Mouse (Mus musculus) spleen, postnatal 14 days (tissue): ENCODE data around the gene Cyp19a1.

Source experiments
- DNase-seq, 2 experiments: peaks; one replicate each; pipeline ENCODE4 v3.0.0; 2021 to 2022; ENCODE audit warnings: low spot score in 2 of 2

The Cyp19a1 gene

DNA sequence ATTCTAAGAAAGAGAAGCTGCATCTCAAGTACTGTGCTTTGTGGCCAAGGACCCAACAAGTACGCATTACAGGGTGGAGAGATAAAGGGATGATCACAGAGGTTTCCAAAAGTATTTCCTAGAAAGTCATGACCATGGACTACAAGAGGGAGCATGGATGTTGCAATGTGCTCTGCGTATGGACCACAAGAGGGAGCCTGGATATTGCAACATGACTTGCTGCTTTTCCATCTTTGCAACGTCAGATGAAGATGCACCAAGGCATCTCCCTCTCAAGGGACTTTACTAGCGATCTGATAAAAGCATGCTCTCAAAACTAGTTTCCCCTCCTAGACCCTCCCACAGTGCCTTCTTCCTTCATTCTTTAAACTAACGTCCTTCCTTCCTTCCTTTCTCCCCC is 98.4 kb downstream of the Cyp19a1 start:
- DNase-seq, result no peak

DNA sequence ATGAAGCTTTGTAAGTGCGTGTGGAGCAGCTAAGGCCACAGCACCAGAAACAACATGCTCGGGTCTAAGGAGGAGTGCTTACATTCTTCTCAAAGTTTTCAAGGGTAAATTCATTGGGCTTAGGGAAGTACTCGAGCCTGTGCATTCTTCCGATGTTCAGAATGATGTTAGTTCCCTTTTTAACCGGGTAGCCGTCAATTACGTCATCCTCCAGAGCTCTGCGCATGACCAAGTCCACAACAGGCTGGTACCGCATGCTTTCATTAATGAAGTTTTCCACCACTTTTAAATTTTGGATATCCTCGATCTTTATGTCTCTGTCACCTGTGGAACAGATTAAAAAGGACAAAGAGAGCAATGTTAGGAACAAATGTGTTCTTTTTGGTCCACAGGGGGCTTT is 99.5 kb downstream of the Cyp19a1 start:
- no peak for DNase-seq

DNA sequence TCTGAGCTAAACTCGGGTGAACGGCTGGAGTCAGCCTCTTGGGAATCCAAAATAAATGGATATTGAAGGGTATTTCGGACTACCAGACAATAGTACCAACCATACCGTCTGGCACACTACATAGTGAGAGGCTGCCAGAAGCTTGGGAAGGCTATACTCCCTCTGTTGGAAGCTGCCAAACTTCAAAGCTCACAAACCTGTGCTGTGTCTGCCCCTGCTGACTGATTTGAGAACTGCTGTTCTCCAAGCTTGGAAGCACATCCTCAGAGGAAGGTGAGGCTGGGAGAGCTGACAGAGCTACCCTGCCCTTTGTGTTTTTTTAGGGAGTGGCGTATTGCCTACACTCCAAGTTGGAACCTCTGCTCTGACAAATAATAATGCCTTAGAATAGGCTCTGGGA is 104.8 kb downstream of the Cyp19a1 start:
- no peak for DNase-seq

DNA sequence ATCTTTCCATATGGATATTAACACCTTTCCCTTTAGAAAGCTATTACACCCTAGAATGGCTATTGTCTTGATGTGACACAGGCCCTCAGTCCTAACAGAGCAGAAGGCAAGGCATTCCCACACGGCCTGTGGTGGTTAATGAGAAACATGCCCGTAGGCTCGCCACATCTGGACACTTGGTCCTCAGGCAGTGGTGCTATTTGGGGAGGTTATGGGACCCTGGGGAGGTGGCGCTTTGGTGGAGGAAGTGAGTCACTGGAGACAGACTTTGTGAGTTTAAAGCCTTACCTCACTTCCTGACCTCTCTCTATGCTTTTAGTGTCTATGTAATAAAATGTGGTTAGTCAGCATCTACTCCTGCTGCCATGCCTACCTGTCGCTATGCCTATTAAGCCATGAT is 114.2 kb downstream of the Cyp19a1 start:
- DNase-seq, result no peak

DNA sequence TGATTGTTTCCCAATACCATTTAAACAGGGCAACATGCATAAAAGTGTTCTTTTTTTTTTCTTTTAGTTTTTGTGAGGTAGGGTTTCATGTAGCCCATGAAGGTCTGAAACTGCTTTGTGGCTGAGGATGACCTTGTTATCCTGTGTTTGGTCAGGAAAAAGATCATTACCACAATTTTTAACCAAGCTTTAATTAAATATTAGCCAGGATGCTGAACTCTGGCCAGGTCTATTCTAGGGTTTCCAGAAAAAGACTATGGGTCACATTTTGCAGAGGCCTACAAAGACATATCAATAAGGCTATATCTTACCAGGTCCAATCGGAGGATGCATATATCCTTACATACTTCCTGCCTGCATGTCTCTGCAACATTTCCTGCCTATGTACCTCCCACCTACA is 128.7 kb downstream of the Cyp19a1 start:
- DNase-seq, result no peak
